Mouse (Mus musculus) adrenal gland, postnatal 14 days (tissue): ENCODE data around the gene Dera. TPM values are rescaled to one million over a fixed set of nuclear protein-coding genes. Genes with fewer than 3 reads are reported as not detected.

Source experiments
- DNase-seq: peaks from one replicate; pipeline ENCODE4 v3.0.0; 2021; ENCODE audit warnings: mixed read lengths
- total RNA-seq: library from RNA; stranded (reverse); gene quantifications from 2 replicates; pipeline ENCODE4 v1.2.3, GENCODE M21; 2021

Dera gene
- total RNA-seq, 1 experiment from 2014 or later: 28.9 TPM

DNA sequence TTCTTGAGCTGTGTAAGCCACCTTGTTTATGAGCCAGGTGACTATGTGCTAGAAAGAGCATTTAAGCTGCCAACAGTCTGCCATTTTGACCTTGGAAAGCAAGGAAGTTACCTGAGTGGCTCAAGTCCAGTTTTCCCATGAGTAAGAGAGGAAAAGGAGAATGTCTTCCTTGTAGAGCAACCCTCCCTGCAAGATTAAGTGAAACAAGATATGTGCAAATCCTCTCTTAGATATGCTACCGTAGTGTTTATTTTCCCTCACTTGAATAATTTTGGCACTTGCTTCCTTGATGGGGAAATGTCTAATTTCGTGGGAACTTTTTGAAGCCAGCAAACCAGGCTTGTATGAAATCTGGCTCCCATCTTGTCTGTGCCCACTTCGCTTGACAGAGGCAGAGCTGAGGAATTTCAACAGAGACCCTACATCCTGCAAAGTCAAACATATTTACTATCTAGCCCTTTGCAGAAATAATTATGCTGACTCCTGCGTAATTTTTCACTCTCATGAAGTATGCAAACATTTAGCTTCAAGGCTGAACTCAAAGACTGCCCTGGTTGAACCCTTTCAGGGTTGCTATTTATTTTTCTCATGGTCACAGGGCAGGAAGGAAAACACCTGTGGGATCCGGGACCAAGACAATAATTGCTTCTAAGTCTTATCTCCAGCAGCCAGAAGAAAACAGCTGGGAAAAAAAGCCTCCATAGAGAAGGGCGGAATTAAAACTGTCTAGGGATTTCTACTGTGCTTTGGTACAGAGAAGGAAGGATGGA lies 132.0 kb downstream of the Dera start:
- no peak for DNase-seq

DNA sequence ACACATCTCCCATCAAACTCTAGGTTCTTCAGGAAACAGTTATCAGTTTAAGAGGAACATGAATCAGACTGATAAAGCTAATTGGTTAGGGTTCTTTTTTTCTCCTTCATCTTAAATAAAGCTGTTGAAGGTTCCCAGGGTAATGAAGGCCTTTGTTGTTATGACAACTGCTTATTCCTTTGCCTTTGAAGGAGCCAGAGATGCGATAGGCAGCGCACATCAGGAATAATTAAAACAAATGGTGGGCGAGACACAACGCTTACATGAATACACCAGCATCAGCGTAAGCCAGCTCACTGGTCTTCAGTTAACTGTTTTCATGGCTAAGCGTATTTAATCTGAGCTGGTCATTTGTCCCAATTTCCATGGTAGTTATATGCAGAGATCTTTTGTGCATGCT lies 132.9 kb downstream of the Dera start:
- DNase-seq: no peak

DNA sequence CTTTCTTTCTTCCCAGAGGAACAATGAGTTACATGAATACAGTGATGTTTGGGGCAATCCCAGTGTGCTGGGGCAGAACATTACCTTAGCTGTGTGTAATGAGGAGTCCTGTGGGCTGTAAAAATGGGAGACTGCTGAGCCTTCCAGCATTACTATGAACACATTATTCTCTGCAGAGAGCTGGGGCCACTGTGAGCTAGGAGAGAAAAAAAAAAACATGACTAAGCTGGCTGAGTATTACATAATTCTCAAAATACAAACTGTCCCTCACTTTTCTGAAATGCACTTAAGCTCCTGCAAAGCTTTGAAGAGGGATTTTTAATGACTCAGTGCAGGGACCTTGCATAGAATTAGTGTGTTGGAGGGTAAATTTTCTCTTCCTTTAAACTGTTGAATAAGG lies 143.3 kb downstream of the Dera start:
- DNase-seq: peak; percentile 5

DNA sequence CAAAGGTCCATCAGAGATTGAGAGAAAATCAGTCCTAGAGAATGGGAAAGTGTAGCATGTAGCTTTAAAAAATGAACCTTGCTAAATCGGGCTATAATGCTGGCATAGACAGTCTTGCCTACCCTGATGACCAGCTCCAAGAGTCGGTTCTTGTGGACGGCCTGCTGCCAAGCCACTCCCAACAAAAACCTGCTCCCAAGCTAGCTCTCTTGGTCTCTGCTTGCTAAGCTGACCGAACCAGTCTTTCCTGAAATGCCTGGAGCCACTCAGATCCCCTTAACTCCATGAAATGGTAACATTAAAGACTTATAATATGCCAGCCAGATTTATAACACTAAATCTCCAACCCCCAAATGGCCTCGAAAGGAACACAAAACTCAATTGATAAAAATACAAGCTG lies 146.9 kb downstream of the Dera start:
- no peak for DNase-seq

Other genes with a start within 250 kb of the Dera start
- 23.4 and 24.5 TPM in 2 replicates for gene Eps8, start 99.7 kb upstream of the Dera start, total RNA-seq
- 111 and 113 TPM in 2 replicates for gene Strap, start 19.5 kb upstream of the Dera start, total RNA-seq